Mouse (Mus musculus): Measurements from ENCODE around the gene Nudt2.
A peak's percentile ranks its signal among the peaks of the same experiment; 100 is the strongest.

- peak; percentile 59; the same call in 1 of the 2 replicates for TF ChIP-seq CTCF (IDR thresholded peaks at IDR 0.05; ENCODE audit: borderline replicate concordance, control insufficient read depth, extremely low read depth, insufficient read depth, low read length, poor library complexity)
- TF ChIP-seq POLR2A (IDR thresholded peaks at IDR 0.05; ENCODE audit: control insufficient read depth, extremely low read depth, insufficient read depth, low read length, poor library complexity), result peak; percentile 34; the same call in 1 of the 2 replicates
Measured at GRCm38 (mm10) chr4:41464345-41465286, at the start of gene Nudt2, which contains the start of gene Kif24.

All from thymus, adult 2 months (tissue).